Mouse (Mus musculus) layer of hippocampus, postnatal 14 days (tissue): ENCODE measurements around the gene Gpr171. TPM values are rescaled to one million over a fixed set of nuclear protein-coding genes. Genes with fewer than 3 reads are reported as not detected.

Experiments
- DNase-seq, 2 experiments: peaks; one replicate each; pipeline ENCODE4 v3.0.0; 2021 to 2022; ENCODE audit warnings: low spot score in 2 of 2, mixed read lengths in 1 of 2
- total RNA-seq, 2 experiments: library from RNA; stranded (reverse); gene quantifications; 2 replicates each; pipeline ENCODE4 v1.2.3; 2021

Gene Gpr171
- total RNA-seq, 2 experiments from 2014 or later = not detected

DNA sequence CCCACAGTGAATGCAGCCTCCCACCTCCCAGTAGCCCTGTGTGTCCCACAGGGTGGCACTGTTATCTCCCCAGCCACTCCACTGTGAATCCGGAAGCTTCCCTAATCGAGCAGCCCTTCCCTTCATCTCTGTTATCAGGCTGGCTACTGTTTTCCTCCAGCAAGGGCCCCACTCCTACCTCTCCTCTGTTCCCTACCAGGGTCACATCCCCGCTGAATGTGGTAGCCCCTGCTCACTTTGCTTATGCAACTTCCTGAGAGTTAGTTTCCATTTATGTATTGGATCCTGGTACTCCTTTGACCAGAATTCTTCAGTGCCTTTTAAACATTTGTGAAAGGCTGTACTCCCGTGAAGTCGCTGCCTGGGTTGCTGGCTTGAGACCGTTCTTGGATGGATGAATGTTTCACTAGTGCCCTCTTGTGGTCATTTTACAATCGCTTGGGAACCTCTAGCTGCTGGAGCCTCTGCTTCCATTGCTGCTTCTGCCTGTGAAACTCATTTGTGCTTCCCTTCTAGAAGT is 42.5 kb downstream of the Gpr171 start:
- peak; percentile 65 to 89 for DNase-seq

DNA sequence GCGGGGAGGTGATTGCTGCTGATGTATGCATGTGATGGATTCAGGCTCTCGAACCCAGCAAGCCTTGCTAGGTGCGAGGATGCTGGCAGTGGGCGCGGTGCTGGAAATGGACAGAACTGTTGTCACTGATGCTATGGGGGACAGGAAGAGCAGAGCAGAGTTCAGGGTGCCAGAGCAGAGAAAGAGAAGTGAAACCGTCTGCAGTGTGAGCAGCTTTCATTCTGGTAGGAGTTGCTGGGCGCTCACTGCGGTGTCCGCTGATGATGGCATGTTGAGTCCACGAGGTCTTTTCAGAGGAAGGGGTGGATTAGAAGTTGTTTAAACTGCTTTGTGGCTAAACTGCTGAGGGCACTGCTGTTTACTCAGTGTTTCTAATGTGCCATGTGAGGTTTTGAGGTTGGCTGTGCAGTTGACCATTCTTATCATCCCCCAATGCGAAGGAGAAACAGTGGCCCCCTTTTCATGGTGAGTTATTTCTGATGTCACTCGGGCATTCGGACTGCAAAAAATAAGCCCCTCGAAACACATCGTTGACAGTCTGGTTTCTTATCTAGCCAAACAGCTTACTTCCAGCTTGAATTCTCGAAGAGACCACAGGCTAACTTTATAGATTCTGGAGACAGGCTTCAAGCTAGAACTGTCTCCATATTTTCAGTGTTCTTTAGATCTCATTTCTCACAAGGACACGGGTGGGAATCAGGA is 46.6 kb downstream of the Gpr171 start:
- DNase-seq = no peak

Other genes starting within 250 kb of the Gpr171 start
- gene Clrn1, start 216.5 kb downstream of the Gpr171 start, total RNA-seq = 1 to 10 TPM; 3.0 to 3.1 TPM
- gene Med12l, start 96.0 kb downstream of the Gpr171 start, total RNA-seq = 10 to 100 TPM; 37.5 to 37.7 TPM
- 1 to 10 TPM; 2.8 to 3.1 TPM for gene P2ry14, start 51.8 kb upstream of the Gpr171 start, total RNA-seq
- gene Gpr87, start 93.3 kb upstream of the Gpr171 start, total RNA-seq = not detected
- 10 to 100 TPM; 11.4 to 11.5 TPM for gene P2ry13, start 109.1 kb upstream of the Gpr171 start, total RNA-seq
- 10 to 100 TPM; 68.6 to 72.3 TPM for gene P2ry12, start 161.1 kb upstream of the Gpr171 start, total RNA-seq
- 1 to 10 TPM; 3.9 to 4.9 TPM for gene Igsf10, start 242.6 kb upstream of the Gpr171 start, total RNA-seq